Mouse (Mus musculus) C3H10T1/2 (cell line): ENCODE measurements around the gene Tspan32. TPM values are rescaled to one million over a fixed set of nuclear protein-coding genes. Genes with fewer than 3 reads are reported as not detected.

Experiments
- polyA plus RNA-seq, 2 experiments: library from polyadenylated mRNA; unstranded; fragments of >200 nt; fragmentation: generic; extraction: Trizol; gene quantifications; one replicate each; pipeline ENCODE4 v1.2.1; 2012; ENCODE audit warnings: missing spikeins in 2 of 2

Tspan32 gene
- 1 to 10 TPM in 1 of 2 experiments, under 1 TPM in 1; 0.67 to 6.4 TPM for polyA plus RNA-seq

GRCm38 (mm10) chr7:143004727-143005343 is at the start of gene Tspan32:
Tspan32 (plus strand) TSS chr7:143005046.

GRCm38 (mm10) chr7:142968809-142969511 is 35.9 kb upstream of the Tspan32 start, which contains the start of gene Ascl2:
Ascl2 (minus strand) TSS chr7:142969264.

GRCm38 (mm10) chr7:143052626-143053007 is 47.8 kb downstream of the Tspan32 start, which contains the start of gene Cd81:
Cd81 (plus strand) TSS chr7:143052739.

GRCm38 (mm10) chr7:143068882-143069591 is 64.2 kb downstream of the Tspan32 start, which contains the start of gene Tssc4:
Tssc4 (plus strand) TSS chr7:143069249.

Other genes with a start within 250 kb of the Tspan32 start
- gene Th, start 73.9 kb upstream of the Tspan32 start, polyA plus RNA-seq: not detected
- gene Ascl2, start 35.8 kb upstream of the Tspan32 start, polyA plus RNA-seq: under 1 TPM in 1 of 2 experiments, not detected in 1; 0.02 TPM
- 100 to 1,000 TPM; 138 to 650 TPM for gene Cd81, start 47.7 kb downstream of the Tspan32 start, polyA plus RNA-seq
- gene Tssc4, start 64.2 kb downstream of the Tspan32 start, polyA plus RNA-seq: 10 to 100 TPM; 66.1 to 74.1 TPM
- 1 to 10 TPM in 1 of 2 experiments, under 1 TPM in 1; 0.36 to 2.3 TPM for gene Trpm5, start 89.6 kb downstream of the Tspan32 start, polyA plus RNA-seq
- not detected for gene Kcnq1, start 101.3 kb downstream of the Tspan32 start, polyA plus RNA-seq